Mouse (Mus musculus) adrenal gland, postnatal 10 days (tissue): ENCODE data around the gene Dlx1. TPM values are rescaled to one million over a fixed set of nuclear protein-coding genes. Genes with fewer than 3 reads are reported as not detected.

Experiments
- DNase-seq: peaks from one replicate; pipeline ENCODE4 v3.0.0; 2021; ENCODE audit warnings: mixed read lengths
- long read RNA-seq, 2 experiments: library from polyadenylated mRNA; stranded (forward); transcript quantifications; one replicate each; pipeline ENCODE4 v2.0.0; 2021
- total RNA-seq, 2 experiments: library from RNA; stranded (reverse); gene quantifications; 2 replicates each; pipeline ENCODE4 v1.2.3; 2021

Gene Dlx1
- under 1 TPM; 0.24 to 0.45 TPM for total RNA-seq
- long read RNA-seq, experiment 1, result 0 reads
- long read RNA-seq, experiment 2, result 0 reads

DNA sequence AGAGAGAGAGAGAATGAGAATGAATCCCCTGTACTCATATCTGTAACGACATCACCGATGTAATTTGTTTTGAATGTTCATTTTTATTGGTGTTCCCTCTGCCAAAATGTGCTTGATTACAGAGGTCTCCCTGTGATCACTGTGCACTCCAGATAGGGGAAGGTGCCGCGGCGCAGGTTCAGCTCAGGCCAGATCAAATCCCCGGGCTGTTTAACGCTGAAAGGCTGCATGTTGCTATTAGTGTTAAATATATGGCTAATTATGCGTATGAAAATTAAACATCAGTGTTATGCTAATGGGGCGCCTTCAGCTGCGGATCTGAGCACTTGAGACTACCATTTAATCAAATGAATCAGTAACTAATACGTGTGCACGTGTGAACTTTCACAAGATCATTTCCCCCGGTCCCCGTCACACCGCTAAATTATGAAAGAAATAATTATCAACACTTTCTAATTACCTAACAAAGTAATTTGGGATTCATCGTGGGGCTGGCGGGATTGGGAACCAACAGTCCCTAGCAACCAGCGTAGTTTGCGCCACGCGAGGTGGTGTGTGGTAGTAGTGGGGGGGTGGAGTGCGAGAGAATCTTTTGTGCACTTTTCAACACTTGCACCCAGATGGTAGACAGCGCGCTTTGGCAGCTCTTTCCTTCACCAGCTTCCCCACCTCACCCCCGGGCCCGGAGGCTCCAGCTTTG, at the start of gene Dlx1:
Gene Dlx1, plus strand, starts transcription at position 100 of the 700 bp plus-strand sequence.
- no peak for DNase-seq

DNA sequence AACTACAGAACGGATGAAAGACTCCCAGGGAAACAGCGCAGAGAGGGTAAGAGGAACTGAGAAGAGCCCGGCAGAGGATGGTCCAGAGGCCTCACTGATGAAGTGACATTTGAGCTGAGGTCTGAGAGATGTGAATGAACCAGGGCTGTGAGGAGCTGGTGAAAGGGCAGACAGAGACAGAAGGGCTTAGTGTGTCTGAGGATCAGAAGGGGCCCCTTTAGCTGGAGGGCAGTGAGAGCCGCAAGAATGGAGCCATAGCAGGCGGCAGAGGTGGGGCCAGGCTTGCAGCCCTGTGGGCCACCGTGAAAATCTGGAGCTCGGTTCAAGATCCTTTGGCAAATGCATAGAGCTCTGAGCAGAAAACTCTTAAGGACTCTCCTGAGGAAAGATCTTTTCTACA, 48.0 kb upstream of the Dlx1 start:
- DNase-seq, result no peak

DNA sequence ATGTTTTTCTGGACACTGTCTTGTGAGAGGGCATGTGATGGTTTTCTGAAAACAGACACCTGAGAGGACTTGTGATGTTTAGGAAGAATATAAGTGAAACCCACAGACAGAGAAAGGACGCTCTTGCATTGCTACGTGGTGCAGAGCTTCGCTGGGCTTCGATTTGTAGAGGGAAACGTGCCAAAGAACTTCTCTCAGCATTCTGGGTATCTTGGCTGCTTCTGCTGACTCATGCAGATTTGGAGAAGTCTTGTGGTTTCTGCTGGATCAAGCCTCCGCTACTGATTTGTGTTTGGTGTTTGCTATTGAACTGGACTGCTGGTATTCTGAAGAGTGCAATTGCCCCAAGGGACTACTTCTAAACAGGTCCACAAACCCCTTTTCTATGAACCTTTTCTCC, 46.1 kb upstream of the Dlx1 start:
- no peak for DNase-seq

DNA sequence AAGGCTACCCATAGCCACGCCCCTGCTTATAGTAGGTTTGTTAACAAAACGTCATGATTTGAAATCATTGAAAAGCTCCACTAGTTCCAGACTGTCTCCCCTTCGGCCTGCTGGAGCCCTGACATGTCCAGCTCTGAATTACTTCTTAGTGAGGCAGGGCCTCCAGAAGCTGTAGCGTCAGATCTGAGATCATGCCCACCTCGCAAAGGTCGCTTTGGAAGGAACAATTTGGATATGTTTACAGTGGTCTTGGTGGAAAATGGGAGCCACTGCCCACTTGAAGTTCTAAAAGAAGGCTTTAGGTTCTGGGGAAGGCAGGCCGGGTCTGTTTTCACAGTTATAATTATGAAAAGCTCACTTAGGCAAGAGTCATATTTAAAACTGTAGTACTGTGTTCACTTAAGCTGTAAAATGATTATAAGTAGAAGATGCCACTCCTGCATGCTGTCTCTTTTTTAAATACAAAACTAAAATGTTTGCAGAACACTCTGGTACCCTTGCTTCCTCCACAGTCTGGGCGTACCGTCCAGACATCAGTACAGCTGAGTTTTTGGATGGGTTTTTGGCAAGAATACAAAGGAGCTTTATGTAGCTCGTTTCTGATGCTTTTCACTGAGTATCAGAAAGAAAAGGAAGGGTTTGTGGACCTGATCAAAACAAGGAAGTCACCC, 44.7 kb upstream of the Dlx1 start:
- DNase-seq, result no peak

DNA sequence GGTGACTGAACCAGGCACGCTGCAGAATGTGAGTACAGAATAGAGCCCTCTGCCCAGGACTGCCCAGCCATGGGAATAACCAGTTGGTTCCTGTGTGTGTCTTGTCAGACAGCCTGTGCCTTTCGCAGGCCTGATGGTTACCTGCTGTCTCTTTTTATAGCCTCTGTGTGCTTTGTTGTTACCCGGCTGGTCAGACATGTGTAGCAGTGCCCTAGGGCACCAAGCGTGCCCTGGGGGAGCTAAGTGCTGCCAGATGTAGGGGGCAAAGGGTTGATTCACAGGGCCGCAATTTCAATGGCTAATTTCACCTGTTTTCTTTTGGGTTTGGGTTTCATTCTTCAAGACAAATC, 44.2 kb upstream of the Dlx1 start:
- DNase-seq, result no peak

DNA sequence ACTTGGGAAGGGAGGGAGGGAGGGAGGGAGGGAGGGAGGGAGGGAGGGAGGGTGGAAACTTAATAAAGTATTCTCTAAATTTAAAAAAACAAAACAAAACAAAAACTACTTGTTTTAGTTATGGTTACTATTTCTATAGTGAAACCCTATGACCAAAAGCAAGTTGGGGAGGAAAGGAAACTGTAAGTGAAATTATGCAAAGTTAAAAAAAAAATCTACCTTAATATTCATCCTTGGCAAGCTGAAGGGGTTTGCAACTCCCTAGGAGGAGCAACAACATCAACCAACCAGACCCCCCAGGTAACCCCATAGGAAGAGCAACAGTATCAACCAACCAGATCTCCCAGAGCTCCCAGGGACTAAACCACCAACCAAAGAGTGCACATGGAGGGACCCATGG, 36.6 kb upstream of the Dlx1 start:
- no peak for DNase-seq

DNA sequence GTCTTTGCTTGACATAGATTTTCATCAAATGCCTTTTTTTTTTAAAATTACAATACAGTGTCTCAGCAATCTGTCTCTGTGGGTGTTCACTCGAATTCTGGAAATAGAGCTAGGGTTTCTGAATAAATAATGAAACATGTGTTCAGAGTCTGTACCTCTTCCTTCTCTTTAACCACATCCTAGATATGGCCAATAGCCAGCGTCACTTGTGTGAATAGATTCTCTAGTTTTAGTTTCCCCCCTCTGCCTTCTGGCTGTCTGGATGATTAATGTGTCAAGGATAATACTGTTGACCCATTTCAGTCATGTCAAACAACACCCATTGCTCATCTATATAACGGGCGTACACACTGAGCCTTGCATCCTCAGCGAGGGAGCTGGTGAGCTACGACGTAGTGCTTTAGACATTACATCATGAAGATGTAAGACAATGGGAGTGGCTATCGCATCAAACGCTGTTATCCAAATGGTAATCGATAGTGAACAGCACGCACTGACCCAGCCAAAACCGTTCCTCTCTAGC, 34.7 kb upstream of the Dlx1 start:
- no peak for DNase-seq

DNA sequence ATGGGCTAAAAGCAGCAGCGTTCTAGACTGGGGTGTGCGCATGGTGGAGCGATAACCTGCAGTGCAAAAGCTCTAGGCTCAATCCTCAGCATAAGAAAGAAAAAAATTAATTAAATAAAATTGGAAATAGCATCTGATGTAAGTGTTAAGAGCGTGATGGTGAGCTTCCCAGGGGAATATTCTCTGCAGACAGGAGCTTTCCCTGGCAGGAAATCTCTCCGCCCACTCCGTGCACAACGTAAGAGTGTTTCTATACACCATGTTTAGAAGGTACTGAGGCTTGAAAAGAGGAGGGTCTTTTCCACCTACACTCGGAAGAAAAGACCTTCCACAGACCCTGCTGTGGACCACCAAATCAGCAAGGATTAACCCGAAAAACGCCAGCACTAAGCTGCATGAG, 33.4 kb upstream of the Dlx1 start:
- no peak for DNase-seq

DNA sequence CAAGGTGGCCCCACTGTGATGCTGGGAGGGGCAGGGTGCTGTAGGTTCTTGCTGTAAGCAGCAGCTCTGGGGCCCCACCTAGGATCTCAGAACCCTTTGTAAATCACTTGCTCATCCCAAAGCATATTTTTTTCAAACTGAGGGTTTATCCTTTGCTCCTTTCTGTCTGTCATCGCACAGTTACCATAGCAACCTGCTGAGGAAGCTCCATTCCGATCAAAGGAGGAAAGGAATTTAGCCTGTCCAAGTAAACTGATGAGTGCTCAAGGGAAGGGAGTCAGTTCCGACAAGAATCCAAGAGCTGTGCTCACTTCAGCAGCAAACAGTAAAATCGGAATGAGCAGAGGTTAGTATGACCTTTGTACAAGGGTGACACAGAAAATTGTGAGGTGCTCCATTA, 32.9 kb upstream of the Dlx1 start:
- no peak for DNase-seq

DNA sequence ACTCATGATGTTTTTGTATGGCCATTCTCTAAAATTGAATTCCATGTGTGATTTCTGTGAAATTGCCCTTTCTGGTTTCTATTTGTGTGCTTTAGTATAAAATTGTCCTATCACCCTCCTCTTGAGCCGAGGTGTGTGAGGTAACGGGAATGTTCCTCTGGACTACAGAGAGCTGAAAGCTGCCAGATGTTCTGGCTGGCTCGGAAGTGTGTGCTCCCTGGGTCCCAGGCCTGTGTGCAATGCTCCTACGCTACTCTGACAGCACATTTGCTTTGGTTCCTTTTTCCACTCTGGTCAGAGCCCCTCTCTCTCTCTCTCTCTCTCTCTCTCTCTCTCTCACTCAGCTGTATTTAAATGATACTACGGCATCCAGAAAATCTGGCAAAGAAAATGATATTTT, 30.7 kb upstream of the Dlx1 start:
- DNase-seq, result peak; percentile 22

DNA sequence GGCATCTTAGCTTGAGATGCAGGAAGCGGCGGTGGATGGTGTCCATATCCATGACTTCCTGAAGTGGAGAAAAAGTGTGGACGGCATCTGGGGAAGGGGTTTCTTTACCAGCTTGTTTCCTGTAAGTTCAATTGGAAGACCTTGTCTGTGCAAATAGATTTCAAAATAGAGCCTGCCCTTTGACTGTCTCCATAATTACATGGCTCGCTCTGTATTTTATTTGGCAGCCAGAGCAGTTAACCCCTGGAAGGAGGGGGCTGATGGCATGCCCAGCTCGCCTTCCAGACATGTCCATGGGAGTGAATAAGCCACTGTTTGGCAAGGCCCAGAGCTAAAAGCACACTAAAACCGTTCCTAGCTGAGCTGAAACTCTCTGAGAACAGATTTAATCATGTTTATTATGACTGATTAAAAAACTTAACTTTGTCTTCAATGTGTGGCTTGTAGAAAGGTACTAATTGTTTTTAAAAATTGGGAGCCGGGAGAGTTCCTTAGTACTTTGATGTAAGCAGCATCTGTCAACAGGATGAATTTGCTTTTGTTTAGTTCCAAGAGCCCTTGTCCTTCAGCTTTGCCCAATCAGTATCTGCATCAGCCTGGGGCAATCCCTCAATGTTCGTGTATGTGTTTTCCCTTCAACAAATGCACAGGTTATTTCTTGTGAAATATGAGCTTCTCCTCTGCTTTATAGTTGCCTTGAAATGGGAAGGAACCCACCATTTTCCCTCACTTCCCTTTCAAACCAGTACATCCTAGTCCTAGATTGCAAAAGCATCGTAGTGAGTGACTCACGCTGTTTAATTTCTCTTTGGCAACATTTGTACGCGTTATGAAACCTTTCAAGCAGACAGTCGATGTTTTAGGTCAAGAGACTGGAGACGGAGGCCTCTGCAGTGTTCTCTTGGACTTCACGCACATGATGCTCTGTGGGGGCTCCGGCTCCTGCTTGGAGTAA, 28.4 kb upstream of the Dlx1 start:
- DNase-seq, result peak; percentile 28

DNA sequence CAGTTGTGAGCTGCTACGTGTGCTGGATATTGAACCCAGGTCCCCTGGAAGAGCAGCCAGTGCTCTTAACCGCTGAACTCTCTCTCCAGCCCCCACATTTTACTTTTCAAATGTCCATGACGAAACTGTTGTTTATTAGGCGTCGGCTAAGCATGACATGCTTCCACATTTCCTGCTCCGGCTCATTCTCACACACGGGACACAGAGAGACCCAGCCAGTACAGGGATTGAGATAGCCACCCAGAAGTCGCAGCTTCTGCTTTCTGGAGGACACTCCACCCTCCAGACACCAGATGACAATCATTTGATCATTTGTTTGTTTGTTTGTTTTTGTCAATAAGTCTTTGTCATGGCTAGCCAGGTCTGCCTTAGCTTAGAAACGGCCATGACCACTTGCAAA, 23.1 kb upstream of the Dlx1 start:
- DNase-seq, result no peak

DNA sequence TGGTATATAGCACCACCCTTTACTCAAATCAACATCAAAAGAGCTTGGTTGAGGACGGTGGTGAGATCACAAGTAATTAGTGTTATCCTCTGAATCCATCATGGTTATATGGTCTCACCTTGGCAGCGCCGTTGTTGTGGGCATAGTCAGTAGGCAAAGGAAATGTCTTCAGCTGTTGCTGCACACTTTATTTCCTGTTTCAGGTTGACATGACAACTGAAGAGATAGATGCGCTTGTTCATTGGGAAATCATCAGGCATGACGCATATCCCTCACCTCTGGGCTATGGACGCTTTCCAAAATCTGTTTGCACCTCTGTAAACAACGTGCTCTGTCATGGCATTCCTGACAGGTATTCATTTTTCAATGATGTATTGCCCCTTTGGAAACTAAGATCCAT, 16.7 kb upstream of the Dlx1 start:
- DNase-seq, result no peak

DNA sequence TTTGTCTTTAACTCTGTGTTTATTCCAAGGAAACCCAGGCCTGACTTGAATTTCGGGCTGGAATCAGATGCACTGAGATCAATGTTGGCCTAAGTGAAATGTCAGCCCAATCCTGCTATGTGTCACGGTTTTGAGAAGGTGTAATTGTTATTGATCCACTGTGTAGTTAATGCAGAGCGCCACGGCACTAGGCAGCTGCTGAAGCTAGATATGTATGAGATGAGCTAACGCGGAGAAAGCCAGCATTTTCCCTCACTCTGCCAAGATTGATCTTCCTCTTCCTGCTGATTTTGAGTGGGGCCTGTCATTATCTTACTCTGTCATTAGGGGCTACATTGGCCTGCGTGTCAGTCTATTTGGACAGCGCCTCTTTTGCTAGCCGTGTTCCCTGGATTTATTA, 15.6 kb upstream of the Dlx1 start:
- DNase-seq, result no peak

DNA sequence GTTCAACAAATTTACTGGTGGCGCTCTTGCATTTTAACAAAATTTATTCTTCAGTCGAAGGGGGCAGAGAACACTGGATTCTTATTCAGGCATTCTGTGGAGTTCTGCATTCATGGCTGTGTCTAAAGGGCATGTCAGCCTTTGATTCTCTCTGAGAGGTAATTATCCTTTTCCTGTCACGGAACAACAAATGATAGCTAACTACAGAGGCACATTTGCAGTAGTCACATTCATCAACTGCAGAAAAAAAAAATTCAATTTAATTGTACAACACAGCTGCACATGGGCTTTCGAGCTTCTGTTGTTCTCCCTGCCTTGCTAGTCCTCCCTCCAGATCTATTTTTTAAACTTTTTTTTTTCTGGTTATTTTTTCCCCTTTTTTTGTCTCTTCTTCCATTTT, 10.9 kb upstream of the Dlx1 start:
- DNase-seq, result no peak

DNA sequence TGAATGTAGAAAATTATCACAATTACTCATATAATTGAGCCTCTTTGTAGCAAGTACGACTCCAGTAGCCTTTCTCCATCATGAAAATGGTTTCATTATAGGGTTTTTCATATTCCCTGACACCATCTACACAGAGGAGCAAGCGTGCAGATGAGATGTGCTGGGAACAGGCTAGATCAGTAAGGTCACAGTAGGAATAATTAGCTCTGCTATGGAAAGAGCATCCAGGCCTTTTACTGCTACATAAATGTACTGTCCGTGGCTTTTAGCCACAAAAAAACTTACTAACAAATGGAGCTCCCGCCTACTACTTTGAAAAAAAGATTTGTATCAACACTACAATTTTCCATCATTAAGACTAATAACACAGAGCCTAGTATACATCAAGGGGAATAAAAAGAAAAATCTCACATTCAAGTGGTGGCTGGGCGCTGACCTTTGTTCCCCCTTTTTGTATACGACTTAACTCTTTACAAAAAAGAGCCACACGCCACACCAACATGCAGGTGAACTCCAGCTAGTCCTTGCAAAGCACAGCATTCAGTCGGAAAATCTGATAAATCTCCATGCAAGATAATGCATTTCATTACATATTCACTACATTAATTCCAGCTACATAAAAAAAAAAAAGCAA, 10.3 kb upstream of the Dlx1 start:
- no peak for DNase-seq

DNA sequence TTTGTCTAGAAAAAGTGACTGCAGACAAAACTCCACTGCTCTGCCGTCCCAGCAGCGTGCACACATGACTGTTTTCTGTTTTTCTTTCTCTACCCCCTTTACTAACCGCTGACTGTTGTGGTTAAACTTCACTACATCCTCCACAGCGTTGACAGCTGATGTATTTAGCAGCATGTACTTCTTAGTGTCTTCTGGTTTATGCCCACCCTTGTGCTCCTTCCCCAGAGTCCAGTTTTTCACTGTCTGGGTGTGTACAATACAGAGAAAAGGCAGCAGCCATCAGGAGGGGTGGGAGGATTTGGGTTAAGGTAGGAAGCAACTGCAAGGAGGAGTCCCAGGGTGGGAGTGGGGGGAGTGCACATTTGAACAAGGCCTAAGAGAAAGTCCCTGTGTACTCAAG, 5.0 kb upstream of the Dlx1 start:
- no peak for DNase-seq

DNA sequence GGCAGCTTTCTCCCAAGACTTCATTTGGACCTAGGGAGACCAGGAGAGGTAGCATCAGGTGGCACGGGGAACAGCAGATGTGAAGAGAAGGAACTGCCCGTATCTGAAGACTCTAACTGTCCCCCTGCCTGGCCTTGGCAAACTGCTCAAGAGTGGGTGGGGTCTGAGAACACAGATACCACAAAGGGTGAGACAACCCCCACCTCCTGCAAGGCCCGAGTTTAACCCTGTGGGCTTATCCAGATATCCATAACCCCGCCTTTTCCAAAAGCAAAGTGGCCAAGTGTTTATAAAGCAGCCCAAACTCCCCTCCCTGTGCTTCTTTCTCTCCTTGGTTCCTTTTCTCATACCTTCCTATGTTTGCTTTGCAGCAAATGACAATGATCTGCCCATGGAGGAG, 4.5 kb upstream of the Dlx1 start:
- DNase-seq, result no peak

DNA sequence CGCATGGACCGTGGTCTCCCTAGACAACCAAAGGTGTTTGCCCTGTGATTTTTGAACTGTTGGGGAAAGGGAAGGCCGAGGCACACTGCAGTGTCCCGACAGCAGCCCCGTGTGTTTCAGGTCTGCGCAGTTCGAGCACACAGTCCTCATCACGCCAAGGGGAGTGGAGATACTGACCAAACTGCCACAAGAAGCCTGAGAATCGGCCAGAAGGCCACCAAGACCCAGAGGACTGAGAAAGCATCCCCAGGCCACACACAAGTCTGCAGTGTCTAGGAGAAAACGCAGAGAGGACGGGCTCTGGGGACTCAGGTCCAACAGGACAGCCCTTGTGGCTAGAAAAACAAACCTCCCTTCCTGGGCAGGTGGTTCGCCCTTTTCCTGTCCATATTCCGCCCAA, 3.1 kb upstream of the Dlx1 start:
- DNase-seq, result no peak

DNA sequence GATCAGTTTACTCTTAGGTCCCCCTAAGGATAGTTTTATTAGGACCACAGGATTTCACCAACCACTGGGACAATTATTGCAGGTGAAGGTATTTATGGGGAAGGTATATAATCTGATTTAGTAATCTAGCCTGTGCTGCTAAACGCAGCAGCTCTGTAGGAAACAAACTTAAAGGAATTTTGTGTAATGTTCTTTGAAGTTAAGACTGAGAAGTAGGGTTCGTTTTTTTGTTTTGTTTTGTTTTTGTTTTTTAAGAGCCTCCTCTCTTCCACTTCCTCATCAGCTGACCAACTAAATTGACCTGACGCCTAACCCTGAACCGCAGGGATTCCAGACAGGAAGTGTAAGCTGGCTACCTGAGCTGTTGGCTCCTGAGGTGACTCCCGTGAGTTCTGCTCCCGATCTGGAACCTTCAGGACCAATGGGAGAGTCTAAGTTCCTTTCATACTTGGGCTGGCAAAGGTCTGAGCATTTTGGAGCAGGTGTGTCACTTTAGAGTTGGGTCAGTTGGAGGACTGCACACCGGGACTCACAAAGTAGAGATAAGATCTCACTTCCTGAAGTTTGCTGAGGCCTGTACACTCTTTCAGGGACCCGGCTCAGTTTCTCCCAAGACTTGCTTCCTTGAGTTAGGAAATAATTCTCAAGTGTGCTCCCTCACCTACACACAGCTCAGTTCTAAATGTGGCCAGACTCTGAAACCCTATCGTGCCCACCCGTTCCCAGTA, 1.2 kb upstream of the Dlx1 start:
- DNase-seq, result no peak

DNA sequence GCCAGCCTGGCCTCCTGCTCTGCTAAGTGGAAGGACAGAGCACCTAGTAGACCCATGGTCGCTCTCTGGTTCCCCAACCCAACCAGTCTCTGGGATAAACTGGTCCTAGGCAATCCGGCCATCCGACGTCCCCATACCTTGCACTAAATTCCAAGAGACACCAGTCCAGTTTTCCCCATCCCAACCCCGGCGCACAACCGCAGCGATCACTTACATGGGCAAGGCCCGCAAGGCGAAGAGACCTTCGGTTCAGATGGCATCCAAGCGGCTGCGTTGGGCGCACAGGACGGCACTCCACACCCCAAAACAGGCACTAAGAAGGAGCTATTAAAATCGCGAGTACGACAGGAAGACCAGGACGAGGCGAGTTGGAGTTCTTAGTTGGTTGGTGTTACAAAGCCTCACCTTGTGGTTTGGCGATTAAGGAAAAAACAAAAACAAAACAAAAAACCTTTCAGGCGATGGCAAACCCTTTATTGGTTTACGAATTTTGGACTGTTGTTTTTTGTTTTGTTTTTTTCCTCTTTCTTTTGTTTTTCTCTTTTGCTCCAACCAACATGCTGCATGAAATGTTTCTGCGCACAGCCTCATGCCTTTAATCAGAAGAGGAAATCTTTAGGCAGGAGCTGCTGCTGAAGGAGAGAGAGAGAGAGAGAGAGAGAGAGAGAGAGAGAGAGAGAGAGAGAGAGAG, 445 bp upstream of the Dlx1 start:
- DNase-seq, result no peak
